Mouse (Mus musculus): ENCODE measurements around the gene Plekhm2. TPM values are rescaled to one million over a fixed set of nuclear protein-coding genes. Genes with fewer than 3 reads are reported as not detected.

Plekhm2 gene
- polyA plus RNA-seq, 1 experiment from 2014 or later, result 3.5 TPM

GRCm38 (mm10) chr4:141676462-141676979, 11.8 kb upstream of the Plekhm2 start:
- no peak overlapping the region for H3K4me3 ChIP-seq (ENCODE audit: low read depth, low read length)
- no peak overlapping the region for H3K9ac ChIP-seq (replicated peaks; ENCODE audit: low read length)
- H3K4me1 ChIP-seq (ENCODE audit: control insufficient read depth, insufficient read depth, low read length), result no peaks in the 10 kb centered on the region
- 84% methylated on average over 5 of the region's 5 CpGs for WGBS
- H3K36me3 ChIP-seq (replicated peaks; ENCODE audit: control insufficient read depth, insufficient read depth, low read depth, low read length), result no peaks in the 10 kb centered on the region
- no peak overlapping the region for H3K27ac ChIP-seq (replicated peaks; ENCODE audit: low read depth, low read length)
- H3K9me3 ChIP-seq (replicated peaks; ENCODE audit: control insufficient read depth, low read length), result no peaks in the 10 kb centered on the region
- no peak overlapping the region for H3K4me2 ChIP-seq (ENCODE audit: low read depth, low read length)
- H3K27me3 ChIP-seq (ENCODE audit: control insufficient read depth, insufficient read depth, low read length), result no peaks in the 10 kb centered on the region
- DNase-seq (ENCODE audit: low spot score) (no peak), ATAC-seq (replicated peaks; ENCODE audit: insufficient number of reproducible peaks, low FRiP score, low TSS enrichment, low read depth) (no peak)

GRCm38 (mm10) chr4:141672325-141672724, 7.6 kb upstream of the Plekhm2 start:
- no peak for DNase-seq (ENCODE audit: low spot score)
- H3K27ac ChIP-seq (replicated peaks; ENCODE audit: low read depth, low read length), result no peak overlapping the region
- WGBS, result 81% methylated on average over 13 of the region's 13 CpGs
- no peaks in the 10 kb centered on the region for H3K4me1 ChIP-seq (ENCODE audit: control insufficient read depth, insufficient read depth, low read length)
- no peaks in the 10 kb centered on the region for H3K9me3 ChIP-seq (replicated peaks; ENCODE audit: control insufficient read depth, low read length)
- H3K36me3 ChIP-seq (replicated peaks; ENCODE audit: control insufficient read depth, insufficient read depth, low read depth, low read length), result no peaks in the 10 kb centered on the region
- no peak for ATAC-seq (replicated peaks; ENCODE audit: insufficient number of reproducible peaks, low FRiP score, low TSS enrichment, low read depth)
- H3K4me3 ChIP-seq (ENCODE audit: low read depth, low read length), result no peak overlapping the region
- H3K4me2 ChIP-seq (ENCODE audit: low read depth, low read length), result no peak overlapping the region
- H3K9ac ChIP-seq (replicated peaks; ENCODE audit: low read length), result no peak overlapping the region
- no peaks in the 10 kb centered on the region for H3K27me3 ChIP-seq (ENCODE audit: control insufficient read depth, insufficient read depth, low read length)

- Histone ChIP-seq H3K4me1 (ENCODE audit: control insufficient read depth, insufficient read depth, low read length) (no peaks in the 10 kb centered on the region), H3K27ac (replicated peaks; ENCODE audit: low read depth, low read length) (no peak overlapping the region), H3K36me3 (replicated peaks; ENCODE audit: control insufficient read depth, insufficient read depth, low read depth, low read length) (no peaks in the 10 kb centered on the region), H3K27me3 (ENCODE audit: control insufficient read depth, insufficient read depth, low read length) (no peaks in the 10 kb centered on the region), H3K4me3 (ENCODE audit: low read depth, low read length) (no peak overlapping the region), H3K9me3 (replicated peaks; ENCODE audit: control insufficient read depth, low read length) (no peaks in the 10 kb centered on the region), H3K9ac (replicated peaks; ENCODE audit: low read length) (no peak overlapping the region), H3K4me2 (ENCODE audit: low read depth, low read length) (no peak overlapping the region)
- no peak for DNase-seq (ENCODE audit: low spot score)
- no peak for ATAC-seq (replicated peaks; ENCODE audit: insufficient number of reproducible peaks, low FRiP score, low TSS enrichment, low read depth)
- WGBS, result 83% methylated on average over 4 of the region's 4 CpGs
These were observed 6.7 kb upstream of the Plekhm2 start for GRCm38 (mm10) chr4:141671389-141671788.

GRCm38 (mm10) chr4:141669898-141670712, 5.4 kb upstream of the Plekhm2 start:
- 83% methylated on average over 18 of the region's 18 CpGs for WGBS
- Histone ChIP-seq H3K36me3 (replicated peaks; ENCODE audit: control insufficient read depth, insufficient read depth, low read depth, low read length) (no peaks in the 10 kb centered on the region), H3K9ac (replicated peaks; ENCODE audit: low read length) (no peak overlapping the region), H3K9me3 (replicated peaks; ENCODE audit: control insufficient read depth, low read length) (no peaks in the 10 kb centered on the region), H3K27ac (replicated peaks; ENCODE audit: low read depth, low read length) (no peak overlapping the region), H3K4me1 (ENCODE audit: control insufficient read depth, insufficient read depth, low read length) (no peaks in the 10 kb centered on the region), H3K27me3 (ENCODE audit: control insufficient read depth, insufficient read depth, low read length) (no peaks in the 10 kb centered on the region), H3K4me3 (ENCODE audit: low read depth, low read length) (no peak overlapping the region), H3K4me2 (ENCODE audit: low read depth, low read length) (no peak overlapping the region)
- DNase-seq (ENCODE audit: low spot score) (no peak), ATAC-seq (replicated peaks; ENCODE audit: insufficient number of reproducible peaks, low FRiP score, low TSS enrichment, low read depth) (no peak)

- Histone ChIP-seq H3K4me1 (ENCODE audit: control insufficient read depth, insufficient read depth, low read length) (peaks cover 5% of the 10 kb centered on the region), H3K27ac (replicated peaks; ENCODE audit: low read depth, low read length) (peak overlapping the region; percentile 35; the same call in 1 of the 2 replicates), H3K27me3 (ENCODE audit: control insufficient read depth, insufficient read depth, low read length) (no peaks in the 10 kb centered on the region), H3K9ac (replicated peaks; ENCODE audit: low read length) (peak overlapping the region; percentile 97), H3K36me3 (replicated peaks; ENCODE audit: control insufficient read depth, insufficient read depth, low read depth, low read length) (no peaks in the 10 kb centered on the region), H3K4me2 (ENCODE audit: low read depth, low read length) (peak overlapping the region; percentile 87), H3K4me3 (ENCODE audit: low read depth, low read length) (peak overlapping the region; percentile 82), H3K9me3 (replicated peaks; ENCODE audit: control insufficient read depth, low read length) (no peaks in the 10 kb centered on the region)
- 1% methylated on average over 52 of the region's 60 CpGs for WGBS
- DNase-seq (ENCODE audit: low spot score), result peak; percentile 72
- ATAC-seq (replicated peaks; ENCODE audit: insufficient number of reproducible peaks, low FRiP score, low TSS enrichment, low read depth), result peak; percentile 70
These were observed 521 bp downstream of the Plekhm2 start for GRCm38 (mm10) chr4:141664011-141664745.

- Histone ChIP-seq H3K4me3 (ENCODE audit: low read depth, low read length) (peak overlapping the region; percentile 82), H3K27ac (replicated peaks; ENCODE audit: low read depth, low read length) (no peak overlapping the region), H3K36me3 (replicated peaks; ENCODE audit: control insufficient read depth, insufficient read depth, low read depth, low read length) (no peaks in the 10 kb centered on the region), H3K4me2 (ENCODE audit: low read depth, low read length) (peak overlapping the region; percentile 87), H3K9me3 (replicated peaks; ENCODE audit: control insufficient read depth, low read length) (no peaks in the 10 kb centered on the region), H3K4me1 (ENCODE audit: control insufficient read depth, insufficient read depth, low read length) (peaks cover 5% of the 10 kb centered on the region), H3K9ac (replicated peaks; ENCODE audit: low read length) (peak overlapping the region; percentile 97), H3K27me3 (ENCODE audit: control insufficient read depth, insufficient read depth, low read length) (no peaks in the 10 kb centered on the region)
- ATAC-seq (replicated peaks; ENCODE audit: insufficient number of reproducible peaks, low FRiP score, low TSS enrichment, low read depth) (peak; percentile 24; the same call in 1 of the 2 replicates), DNase-seq (ENCODE audit: low spot score) (peak; percentile 43)
- WGBS, result 4% methylated on average over 34 of the region's 47 CpGs
These were observed 1.4 kb downstream of the Plekhm2 start for GRCm38 (mm10) chr4:141663122-141663931.

GRCm38 (mm10) chr4:141660884-141661283, 3.8 kb downstream of the Plekhm2 start:
- Histone ChIP-seq H3K27me3 (ENCODE audit: control insufficient read depth, insufficient read depth, low read length) (no peaks in the 10 kb centered on the region), H3K4me2 (ENCODE audit: low read depth, low read length) (no peak overlapping the region), H3K27ac (replicated peaks; ENCODE audit: low read depth, low read length) (no peak overlapping the region), H3K4me3 (ENCODE audit: low read depth, low read length) (no peak overlapping the region), H3K36me3 (replicated peaks; ENCODE audit: control insufficient read depth, insufficient read depth, low read depth, low read length) (no peaks in the 10 kb centered on the region), H3K9ac (replicated peaks; ENCODE audit: low read length) (no peak overlapping the region), H3K4me1 (ENCODE audit: control insufficient read depth, insufficient read depth, low read length) (peaks cover 5% of the 10 kb centered on the region), H3K9me3 (replicated peaks; ENCODE audit: control insufficient read depth, low read length) (no peaks in the 10 kb centered on the region)
- no peak for ATAC-seq (replicated peaks; ENCODE audit: insufficient number of reproducible peaks, low FRiP score, low TSS enrichment, low read depth)
- DNase-seq (ENCODE audit: low spot score), result no peak
- 92% methylated on average over 11 of the region's 11 CpGs for WGBS

Measured in embryonic facial prominence, embryonic 11.5 days (tissue).